Mouse (Mus musculus): Measurements from ENCODE around the gene Nrbf2.

DNA sequence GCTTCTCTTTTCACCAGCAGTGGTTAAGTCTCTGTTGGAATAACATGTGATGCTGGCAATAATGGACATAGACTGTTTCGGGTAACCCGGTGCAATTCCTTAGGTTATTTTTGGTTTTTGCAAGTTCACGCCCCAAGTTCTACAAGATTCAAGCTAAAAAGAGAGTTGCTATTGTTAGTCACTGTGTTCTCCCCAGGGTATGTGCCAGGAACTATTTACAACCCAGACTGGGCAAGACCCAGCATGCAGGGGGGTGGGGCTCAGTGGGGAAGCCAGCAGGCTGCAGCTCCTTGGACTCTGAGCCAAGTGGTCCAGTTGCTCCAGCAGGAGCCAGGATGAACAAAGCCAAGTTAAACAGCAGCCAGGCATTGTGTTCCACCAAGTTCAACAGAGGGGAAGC, 2.8 kb upstream of the Nrbf2 start:
- TF ChIP-seq POLR2A (IDR thresholded peaks at IDR 0.05; ENCODE audit: borderline replicate concordance, extremely low read depth, low read depth, low read length), result no peak
- no peak for TF ChIP-seq CTCF (IDR thresholded peaks at IDR 0.05; ENCODE audit: insufficient read depth, low read length)

Data from lung, adult 2 months (tissue).